Mouse (Mus musculus) small intestine, adult 2 months (tissue): Measurements from ENCODE around the gene Tep1.
"Not testable (repeated sequence)": the region's sequence is repeated elsewhere in the genome, so short reads cannot be mapped to it uniquely, and the experiment has no call there.

Experiments used
- CTCF ChIP-seq: fragments of 200-500 bp; IDR thresholded peaks from 2 replicates; pipeline ENCODE4 v1.5.1; 2012; ENCODE audit warnings: low read depth, mild to moderate bottlenecking, control low read depth, inconsistent platforms, low read length, moderate library complexity, mixed read lengths; ENCODE audit not compliant: insufficient replicate concordance, insufficient read length; ENCODE audit errors: extremely low read depth
- POLR2A ChIP-seq: fragments of 200-500 bp; IDR thresholded peaks from 2 replicates; pipeline ENCODE4 v1.6.1; 2012; ENCODE audit warnings: low read depth, mild to moderate bottlenecking, control low read depth, inconsistent platforms, low read length, moderate library complexity

- not testable (repeated sequence) for TF ChIP-seq POLR2A, CTCF
Observed at GRCm38 (mm10) chr14:50897992-50898391, 27.6 kb upstream of the Tep1 start.
